Mouse (Mus musculus) midbrain, embryonic 15.5 days (tissue): ENCODE measurements around the gene 1700013H16Rik. TPM values are rescaled to one million over a fixed set of nuclear protein-coding genes. Genes with fewer than 3 reads are reported as not detected.
A peak's percentile ranks its signal among the peaks of the same experiment; 100 is the strongest.
"Not testable (repeated sequence)": the region's sequence is repeated elsewhere in the genome, so short reads cannot be mapped to it uniquely, and the experiment has no call there.

Source experiments
- ATAC-seq: fragments of 200-750 bp; cut with Nextera tagmentation; replicated peaks from 2 replicates; pipeline ENCODE4 v1.8.0; 2017; ENCODE audit warnings: moderate TSS enrichment
- H3K27ac ChIP-seq: fragments of 300-500 bp; sonication (generic); 2 replicates; pipeline ENCODE4 v1.5.1; 2015; ENCODE audit warnings: mild to moderate bottlenecking, inconsistent platforms
- H3K27me3 ChIP-seq: fragments of 300-500 bp; sonication (generic); replicated peaks from 2 replicates; pipeline ENCODE4 v1.6.1; 2015; ENCODE audit warnings: inconsistent platforms
- H3K36me3 ChIP-seq: fragments of 300-500 bp; sonication (generic); replicated peaks from 2 replicates; pipeline ENCODE4 v1.6.1; 2015; ENCODE audit warnings: inconsistent platforms
- H3K4me1 ChIP-seq: fragments of 300-500 bp; sonication (generic); 2 replicates; pipeline ENCODE4 v1.6.1; 2015; ENCODE audit warnings: inconsistent platforms
- H3K4me2 ChIP-seq: fragments of 300-500 bp; sonication (generic); 2 replicates; pipeline ENCODE4 v1.6.1; 2015; ENCODE audit warnings: inconsistent platforms, mild to moderate bottlenecking, moderate library complexity
- H3K4me3 ChIP-seq: fragments of 300-500 bp; sonication (generic); 2 replicates; pipeline ENCODE4 v1.5.1; 2015; ENCODE audit warnings: mild to moderate bottlenecking, inconsistent platforms
- H3K9ac ChIP-seq: fragments of 300-500 bp; sonication (generic); 2 replicates; pipeline ENCODE4 v1.6.1; 2015; ENCODE audit warnings: mild to moderate bottlenecking, inconsistent platforms
- H3K9me3 ChIP-seq: fragments of 300-500 bp; sonication (generic); 2 replicates; pipeline ENCODE4 v1.6.1; 2016; ENCODE audit warnings: inconsistent platforms
- WGBS: fragments of 180-500 bp; shearing (Covaris S2); methylation state at CpG from one replicate; pipeline ENCODE4 v1.1.7; 2015; ENCODE audit warnings: mixed read lengths; 5-methylcytosine and 5-hydroxymethylcytosine counted together
- polyA plus RNA-seq: library from polyadenylated mRNA; unstranded; fragments of >200 nt; fragmentation: Nextera tagmentation; extraction: Ambion mirVana; gene quantifications from 2 replicates; pipeline ENCODE4 v1.2.1, GENCODE M21; 2015

1700013H16Rik gene
- polyA plus RNA-seq, result 0.14 TPM in 1 of 2 replicates, not detected in the other

DNA sequence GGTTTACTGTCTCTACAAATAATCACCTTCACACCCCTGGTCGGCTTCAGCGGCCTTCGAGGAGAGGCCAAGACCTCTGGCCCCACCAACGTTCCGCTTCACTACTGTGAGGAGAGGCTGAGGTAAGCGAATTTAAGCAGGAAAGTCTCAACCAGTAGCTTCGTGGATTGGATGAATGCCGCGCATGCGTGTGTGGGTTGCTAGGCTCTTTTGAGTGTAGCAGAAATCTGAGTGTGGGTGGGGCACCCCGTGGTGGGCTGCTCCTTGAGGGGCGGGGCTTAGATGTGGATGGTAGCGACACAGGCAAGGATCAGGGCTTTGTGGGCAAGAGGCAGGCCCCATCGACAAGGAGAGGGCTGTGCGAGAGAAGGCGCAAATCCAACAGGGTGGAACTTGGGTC lies at the start of gene 1700013H16Rik:
1700013H16Rik (minus strand) TSS at position 96 of the 400 bp plus-strand sequence.
- no peaks in the 10 kb centered on the region for H3K9me3 ChIP-seq
- H3K27ac ChIP-seq, result no peak within 1 kb of the TSS
- no peaks in the 10 kb centered on the region for H3K27me3 ChIP-seq
- WGBS, result 92% methylated on average over 16 of the region's 16 CpGs
- no peak within 1 kb of the TSS for H3K9ac ChIP-seq
- H3K4me2 ChIP-seq, result no peak within 1 kb of the TSS
- H3K4me3 ChIP-seq, result no peak within 1 kb of the TSS
- no peaks in the 10 kb centered on the region for H3K36me3 ChIP-seq
- no peaks in the 10 kb centered on the region for H3K4me1 ChIP-seq
- no peak for ATAC-seq

- no peak for ATAC-seq
- no peak overlapping the region for H3K4me3 ChIP-seq
- no peak overlapping the region for H3K9ac ChIP-seq
- H3K36me3 ChIP-seq, result no peaks in the 10 kb centered on the region
- no peaks in the 10 kb centered on the region for H3K27me3 ChIP-seq
- H3K9me3 ChIP-seq, result no peaks in the 10 kb centered on the region
- no peak overlapping the region for H3K4me2 ChIP-seq
- WGBS, result 38% methylated on average over 3 of the region's 3 CpGs
- no peak overlapping the region for H3K27ac ChIP-seq
- H3K4me1 ChIP-seq, result no peaks in the 10 kb centered on the region
These were observed 41.4 kb upstream of the 1700013H16Rik start for GRCm38 (mm10) chrX:53799074-53799473.

DNA sequence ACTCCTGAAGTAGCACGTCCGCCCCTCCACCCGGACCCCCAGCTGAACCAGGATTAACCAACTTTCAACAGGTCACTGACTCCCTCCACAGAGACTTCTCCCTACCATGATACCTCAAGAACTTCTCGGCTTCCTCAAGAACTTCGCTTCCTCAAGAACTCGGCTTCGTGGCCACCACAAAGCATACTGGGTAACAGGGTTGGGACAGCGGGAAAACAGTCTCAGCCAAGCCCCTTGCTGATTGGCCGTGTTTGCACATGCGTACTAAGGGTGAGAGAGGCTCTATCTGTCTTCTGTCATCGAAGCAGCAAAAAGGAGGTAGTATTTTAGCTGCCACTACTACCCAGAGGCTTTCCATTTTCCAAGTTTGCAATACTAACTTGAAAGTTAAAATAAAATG lies 39.9 kb upstream of the 1700013H16Rik start, which contains the start of gene Xlr:
Xlr (minus strand) TSS at position 188 of the 400 bp plus-strand sequence.
- ATAC-seq, H3K9me3 ChIP-seq, H3K4me2 ChIP-seq, H3K27me3 ChIP-seq, H3K4me3 ChIP-seq, H3K9ac ChIP-seq, H3K27ac ChIP-seq, H3K36me3 ChIP-seq, H3K4me1 ChIP-seq: not testable (repeated sequence)
- WGBS, result 79% methylated on average over 11 of the region's 11 CpGs

GRCm38 (mm10) chrX:53776276-53776675 lies 18.6 kb upstream of the 1700013H16Rik start, which contains the start of gene Zfp36l3:
Gene Zfp36l3 (minus strand): TSS chrX:53776394.
- H3K9me3 ChIP-seq, result no peaks in the 10 kb centered on the region
- H3K36me3 ChIP-seq, result no peaks in the 10 kb centered on the region
- no peak within 1 kb of the TSS for H3K9ac ChIP-seq
- no peaks in the 10 kb centered on the region for H3K27me3 ChIP-seq
- no peak for ATAC-seq
- 91% methylated on average over 12 of the region's 12 CpGs for WGBS
- no peaks in the 10 kb centered on the region for H3K4me1 ChIP-seq
- no peak within 1 kb of the TSS for H3K4me2 ChIP-seq
- no peak within 1 kb of the TSS for H3K27ac ChIP-seq
- H3K4me3 ChIP-seq, result no peak within 1 kb of the TSS

- Histone ChIP-seq H3K9me3 (no peaks in the 10 kb centered on the region), H3K27me3 (no peaks in the 10 kb centered on the region), H3K27ac (no peak overlapping the region), H3K4me2 (no peak overlapping the region), H3K4me3 (no peak overlapping the region), H3K36me3 (no peaks in the 10 kb centered on the region), H3K4me1 (no peaks in the 10 kb centered on the region), H3K9ac (no peak overlapping the region)
- ATAC-seq, result no peak
- 79% methylated on average over 1 of the region's 1 CpGs for WGBS
These were observed 4.8 kb downstream of the 1700013H16Rik start for GRCm38 (mm10) chrX:53752851-53753250.

DNA sequence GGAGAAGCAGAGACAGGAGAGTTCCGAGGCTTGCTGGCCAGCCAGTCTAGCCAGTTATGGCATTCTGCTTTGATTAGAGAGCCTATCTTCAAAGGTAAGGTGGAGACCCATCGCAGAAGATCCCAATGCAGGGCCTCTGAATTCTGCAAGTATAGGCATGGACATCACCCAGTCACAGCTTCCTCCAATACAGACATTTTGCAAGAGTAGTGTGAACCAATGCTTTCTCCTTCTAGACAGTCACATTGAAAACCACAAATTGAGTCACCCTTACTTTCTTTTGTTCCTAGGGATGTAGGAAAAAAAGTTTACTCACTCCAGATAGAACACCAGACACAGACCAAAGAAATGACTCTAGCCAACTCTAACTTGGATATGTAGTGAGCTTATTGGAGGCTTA lies 28.7 kb downstream of the 1700013H16Rik start:
- no peak overlapping the region for H3K9ac ChIP-seq
- no peaks in the 10 kb centered on the region for H3K4me1 ChIP-seq
- no peak overlapping the region for H3K4me3 ChIP-seq
- no peaks in the 10 kb centered on the region for H3K36me3 ChIP-seq
- ATAC-seq, result no peak
- no peaks in the 10 kb centered on the region for H3K27me3 ChIP-seq
- no peak overlapping the region for H3K4me2 ChIP-seq
- WGBS, result 83% methylated on average over 2 of the region's 2 CpGs
- H3K27ac ChIP-seq, result no peak overlapping the region
- no peaks in the 10 kb centered on the region for H3K9me3 ChIP-seq

- ATAC-seq, result no peak
- no peak within 1 kb of the TSS for H3K4me2 ChIP-seq
- no peaks in the 10 kb centered on the region for H3K4me1 ChIP-seq
- no peaks in the 10 kb centered on the region for H3K27me3 ChIP-seq
- H3K9me3 ChIP-seq, result no peaks in the 10 kb centered on the region
- H3K36me3 ChIP-seq, result no peaks in the 10 kb centered on the region
- no peak within 1 kb of the TSS for H3K9ac ChIP-seq
- WGBS, result 76% methylated on average over 11 of the region's 11 CpGs
- H3K4me3 ChIP-seq, result no peak within 1 kb of the TSS
- H3K27ac ChIP-seq, result no peak within 1 kb of the TSS
These were observed 33.0 kb downstream of the 1700013H16Rik start, which contains the start of gene 4930502E18Rik for GRCm38 (mm10) chrX:53724596-53724995. Gene 4930502E18Rik (plus strand): TSS chrX:53724826.

DNA sequence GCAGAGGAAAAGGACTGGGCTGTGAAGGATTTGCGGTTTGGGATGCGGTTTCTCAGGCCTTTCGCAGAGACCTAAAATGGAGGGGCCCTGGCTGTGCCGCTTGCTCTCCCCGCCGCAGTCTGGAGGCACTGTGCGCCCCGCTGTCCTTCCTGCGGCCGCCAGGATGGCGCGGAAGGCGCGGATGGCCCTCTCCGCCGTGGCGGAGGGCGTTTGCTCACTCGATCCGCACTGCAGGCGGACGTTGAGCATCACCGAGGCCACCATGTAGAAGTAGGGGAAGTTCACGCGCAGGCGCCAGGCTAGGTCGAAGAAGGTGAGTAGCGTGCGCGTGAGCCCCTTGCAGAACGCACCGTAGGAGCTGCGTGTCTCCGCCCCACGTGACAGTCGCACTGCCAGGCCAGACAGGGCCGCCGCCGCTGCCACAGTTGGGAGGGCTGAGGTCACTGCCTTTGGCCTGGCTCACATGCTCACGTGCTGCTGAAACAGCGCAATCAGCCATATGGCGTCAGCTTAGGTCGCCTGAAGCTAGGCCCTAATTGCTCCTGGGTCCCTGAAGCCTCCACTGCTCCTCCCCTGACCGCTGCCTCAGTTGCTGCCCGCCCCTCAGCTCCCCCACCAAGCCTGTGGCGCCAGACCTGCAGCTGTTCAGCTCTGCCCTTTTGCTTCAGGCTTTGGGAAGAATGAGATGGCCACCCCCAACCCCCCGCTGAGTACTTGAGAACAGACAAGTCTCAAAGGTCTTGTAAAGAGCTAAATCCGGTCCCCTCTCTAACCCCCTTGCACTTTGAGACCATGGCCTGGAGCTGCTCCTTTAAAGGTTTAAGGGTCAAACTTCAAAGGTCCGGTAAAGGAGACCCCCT lies 41.1 kb downstream of the 1700013H16Rik start:
- Histone ChIP-seq H3K4me3 (peak overlapping the region; percentile 41), H3K36me3 (no peaks in the 10 kb centered on the region), H3K27ac (peak overlapping the region; percentile 65), H3K4me2 (peak overlapping the region; percentile 59), H3K27me3 (no peaks in the 10 kb centered on the region), H3K9me3 (no peaks in the 10 kb centered on the region), H3K9ac (peak overlapping the region; percentile 48), H3K4me1 (no peaks in the 10 kb centered on the region)
- WGBS, result 21% methylated on average over 49 of the region's 49 CpGs
- peak; percentile 95 for ATAC-seq

- Histone ChIP-seq H3K4me1 (no peaks in the 10 kb centered on the region), H3K36me3 (no peaks in the 10 kb centered on the region), H3K27me3 (no peaks in the 10 kb centered on the region), H3K4me2 (peak overlapping the region; percentile 59), H3K27ac (peak overlapping the region; percentile 65; the same call in 1 of the 2 replicates), H3K4me3 (peak overlapping the region; percentile 41), H3K9ac (peak overlapping the region; percentile 48; the same call in 1 of the 2 replicates), H3K9me3 (no peaks in the 10 kb centered on the region)
- ATAC-seq, result peak; percentile 55
- WGBS, result 63% methylated on average over 2 of the region's 2 CpGs
These were observed 41.7 kb downstream of the 1700013H16Rik start for GRCm38 (mm10) chrX:53715942-53716322.

- Histone ChIP-seq H3K4me2 (no peak overlapping the region), H3K4me1 (no peaks in the 10 kb centered on the region), H3K36me3 (no peaks in the 10 kb centered on the region), H3K4me3 (no peak overlapping the region), H3K27me3 (no peaks in the 10 kb centered on the region), H3K27ac (no peak overlapping the region), H3K9ac (no peak overlapping the region), H3K9me3 (no peaks in the 10 kb centered on the region)
- ATAC-seq, result no peak
- 62% methylated on average over 3 of the region's 3 CpGs for WGBS
These were observed 55.0 kb downstream of the 1700013H16Rik start for GRCm38 (mm10) chrX:53702673-53703072.

DNA sequence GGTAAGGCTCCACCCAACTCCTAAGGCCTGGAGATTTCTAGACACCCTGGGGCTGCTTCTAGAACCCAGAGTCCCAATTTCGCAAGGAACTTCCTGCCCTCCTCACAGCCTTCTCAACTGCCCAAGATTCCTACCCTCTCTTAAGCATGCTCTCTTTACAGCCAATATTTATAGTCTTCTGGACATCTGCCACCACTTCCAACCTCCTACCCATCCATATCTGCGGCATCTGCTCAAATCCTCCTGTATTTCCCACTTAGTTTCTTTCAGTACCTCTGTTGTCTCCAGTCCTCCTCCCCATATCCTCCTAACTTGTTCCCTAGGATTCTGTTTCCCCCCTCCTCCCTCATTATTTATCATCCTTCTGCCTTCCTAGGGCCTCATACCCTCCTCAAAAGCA lies 58.4 kb downstream of the 1700013H16Rik start:
- Histone ChIP-seq H3K4me2 (no peak overlapping the region), H3K4me1 (no peaks in the 10 kb centered on the region), H3K9ac (no peak overlapping the region), H3K36me3 (no peaks in the 10 kb centered on the region), H3K9me3 (no peaks in the 10 kb centered on the region), H3K27me3 (no peaks in the 10 kb centered on the region), H3K27ac (no peak overlapping the region), H3K4me3 (no peak overlapping the region)
- no peak for ATAC-seq
- 74% methylated on average over 2 of the region's 2 CpGs for WGBS

GRCm38 (mm10) chrX:53694008-53694777 lies 63.4 kb downstream of the 1700013H16Rik start:
- H3K4me3 ChIP-seq, result no peak overlapping the region
- H3K27ac ChIP-seq, result no peak overlapping the region
- H3K9ac ChIP-seq, result no peak overlapping the region
- no peaks in the 10 kb centered on the region for H3K36me3 ChIP-seq
- no peaks in the 10 kb centered on the region for H3K9me3 ChIP-seq
- H3K27me3 ChIP-seq, result no peaks in the 10 kb centered on the region
- ATAC-seq, result no peak
- H3K4me2 ChIP-seq, result no peak overlapping the region
- WGBS, result 85% methylated on average over 9 of the region's 9 CpGs
- H3K4me1 ChIP-seq, result no peaks in the 10 kb centered on the region
